Mouse (Mus musculus): Measurements from ENCODE around the gene Emilin2. TPM values are rescaled to one million over a fixed set of nuclear protein-coding genes. Genes with fewer than 3 reads are reported as not detected.

The Emilin2 gene
- polyA plus RNA-seq, 1 experiment, result 10.9 TPM

GRCm38 (mm10) chr17:71301413-71301812, 10.4 kb downstream of the Emilin2 start:
- H3K4me1 ChIP-seq (ENCODE audit: control insufficient read depth, insufficient read depth, low read length), result no peaks in the 10 kb centered on the region
- H3K4me3 ChIP-seq (ENCODE audit: control insufficient read depth, low read depth, low read length), result no peak overlapping the region
- H3K27me3 ChIP-seq (ENCODE audit: control insufficient read depth, insufficient read depth, low read length), result no peaks in the 10 kb centered on the region
- no peak overlapping the region for H3K27ac ChIP-seq (ENCODE audit: control insufficient read depth, insufficient read depth, low read depth, low read length)
- H3K36me3 ChIP-seq (ENCODE audit: control insufficient read depth, insufficient read depth, low read length), result no peaks in the 10 kb centered on the region
- TF ChIP-seq CTCF (IDR thresholded peaks at IDR 0.05; ENCODE audit: control insufficient read depth, insufficient read depth, insufficient replicate concordance, low read depth, low read length) (no peak), POLR2A (IDR thresholded peaks at IDR 0.05; ENCODE audit: control insufficient read depth, low read depth, low read length) (no peak)

- Histone ChIP-seq H3K36me3 (ENCODE audit: control insufficient read depth, insufficient read depth, low read length) (no peaks in the 10 kb centered on the region), H3K4me3 (ENCODE audit: control insufficient read depth, low read depth, low read length) (no peak overlapping the region), H3K27ac (ENCODE audit: control insufficient read depth, insufficient read depth, low read depth, low read length) (no peak overlapping the region), H3K27me3 (ENCODE audit: control insufficient read depth, insufficient read depth, low read length) (no peaks in the 10 kb centered on the region), H3K4me1 (ENCODE audit: control insufficient read depth, insufficient read depth, low read length) (no peaks in the 10 kb centered on the region)
- no peak for TF ChIP-seq CTCF (IDR thresholded peaks at IDR 0.05; ENCODE audit: control insufficient read depth, insufficient read depth, insufficient replicate concordance, low read depth, low read length)
- no peak for TF ChIP-seq POLR2A (IDR thresholded peaks at IDR 0.05; ENCODE audit: control insufficient read depth, low read depth, low read length)
Measured at GRCm38 (mm10) chr17:71300338-71300737, 11.4 kb downstream of the Emilin2 start.

DNA sequence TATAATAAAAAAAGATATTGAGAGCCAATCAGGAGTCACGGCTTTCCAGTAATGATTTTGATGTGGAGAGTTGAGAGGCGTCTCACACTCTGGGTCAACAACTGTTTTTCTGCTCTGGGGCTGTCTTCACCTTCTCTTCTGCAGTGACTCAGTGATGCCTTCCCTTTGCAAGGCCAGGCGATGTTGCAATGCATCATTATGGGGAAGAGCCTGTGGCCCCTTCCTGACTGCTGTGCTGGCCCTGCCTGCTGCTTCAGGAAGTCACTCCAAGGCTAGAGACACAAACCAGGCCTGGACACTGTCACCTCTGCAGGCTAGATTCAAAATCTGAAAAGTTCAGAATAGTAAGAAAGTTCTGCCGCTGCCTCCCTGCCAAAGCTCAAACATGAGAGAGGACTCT, 11.9 kb downstream of the Emilin2 start:
- TF ChIP-seq POLR2A (IDR thresholded peaks at IDR 0.05; ENCODE audit: control insufficient read depth, low read depth, low read length) (no peak), CTCF (IDR thresholded peaks at IDR 0.05; ENCODE audit: control insufficient read depth, insufficient read depth, insufficient replicate concordance, low read depth, low read length) (no peak)
- Histone ChIP-seq H3K4me3 (ENCODE audit: control insufficient read depth, low read depth, low read length) (no peak overlapping the region), H3K36me3 (ENCODE audit: control insufficient read depth, insufficient read depth, low read length) (no peaks in the 10 kb centered on the region), H3K27me3 (ENCODE audit: control insufficient read depth, insufficient read depth, low read length) (no peaks in the 10 kb centered on the region), H3K27ac (ENCODE audit: control insufficient read depth, insufficient read depth, low read depth, low read length) (no peak overlapping the region), H3K4me1 (ENCODE audit: control insufficient read depth, insufficient read depth, low read length) (no peaks in the 10 kb centered on the region)

DNA sequence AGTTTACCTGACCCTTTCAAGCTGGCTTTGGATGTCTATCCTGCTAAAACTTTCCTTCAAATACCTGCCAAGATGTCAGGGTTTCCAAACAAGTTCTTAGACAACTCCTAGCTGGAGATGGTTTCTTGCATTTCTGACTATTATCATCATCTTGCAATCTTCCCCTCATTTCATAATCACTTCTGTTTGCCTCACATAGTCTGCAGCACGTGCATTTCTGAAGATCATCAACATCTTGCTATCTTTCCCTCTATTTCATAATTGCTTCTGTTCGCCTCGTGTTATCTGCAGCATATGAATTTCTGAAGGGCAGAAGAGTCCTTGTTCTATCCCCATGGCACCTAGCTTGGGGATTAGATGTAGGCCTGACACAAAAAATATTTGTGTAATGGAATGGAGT, 17.2 kb downstream of the Emilin2 start:
- no peak for TF ChIP-seq CTCF (IDR thresholded peaks at IDR 0.05; ENCODE audit: control insufficient read depth, insufficient read depth, insufficient replicate concordance, low read depth, low read length)
- no peak for TF ChIP-seq POLR2A (IDR thresholded peaks at IDR 0.05; ENCODE audit: control insufficient read depth, low read depth, low read length)
- Histone ChIP-seq H3K27me3 (ENCODE audit: control insufficient read depth, insufficient read depth, low read length) (no peaks in the 10 kb centered on the region), H3K4me3 (ENCODE audit: control insufficient read depth, low read depth, low read length) (no peak overlapping the region), H3K4me1 (ENCODE audit: control insufficient read depth, insufficient read depth, low read length) (no peaks in the 10 kb centered on the region), H3K36me3 (ENCODE audit: control insufficient read depth, insufficient read depth, low read length) (no peaks in the 10 kb centered on the region), H3K27ac (ENCODE audit: control insufficient read depth, insufficient read depth, low read depth, low read length) (no peak overlapping the region)

DNA sequence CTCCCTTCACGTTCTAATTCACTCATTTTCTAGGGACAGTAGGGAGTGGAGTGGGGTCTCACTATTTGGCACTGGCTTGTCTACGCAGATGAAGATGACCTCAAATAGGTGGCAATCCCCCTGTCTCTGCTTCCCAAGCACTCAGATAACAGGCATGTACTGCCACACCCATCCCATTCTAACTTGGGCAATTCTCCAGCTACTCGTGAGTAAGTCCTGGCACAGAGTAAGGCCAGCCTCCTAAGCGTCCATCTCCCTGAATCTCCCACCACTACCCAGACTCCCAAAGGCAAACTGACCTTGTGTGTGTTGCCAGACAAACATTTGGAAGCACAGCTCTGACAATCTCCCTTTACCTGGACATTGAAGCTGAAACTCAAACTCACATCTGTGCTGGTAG, 18.9 kb downstream of the Emilin2 start:
- TF ChIP-seq CTCF (IDR thresholded peaks at IDR 0.05; ENCODE audit: control insufficient read depth, insufficient read depth, insufficient replicate concordance, low read depth, low read length) (no peak), POLR2A (IDR thresholded peaks at IDR 0.05; ENCODE audit: control insufficient read depth, low read depth, low read length) (no peak)
- Histone ChIP-seq H3K36me3 (ENCODE audit: control insufficient read depth, insufficient read depth, low read length) (no peaks in the 10 kb centered on the region), H3K27ac (ENCODE audit: control insufficient read depth, insufficient read depth, low read depth, low read length) (no peak overlapping the region), H3K4me1 (ENCODE audit: control insufficient read depth, insufficient read depth, low read length) (no peaks in the 10 kb centered on the region), H3K4me3 (ENCODE audit: control insufficient read depth, low read depth, low read length) (no peak overlapping the region), H3K27me3 (ENCODE audit: control insufficient read depth, insufficient read depth, low read length) (no peaks in the 10 kb centered on the region)

- H3K27me3 ChIP-seq (ENCODE audit: control insufficient read depth, insufficient read depth, low read length), result no peaks in the 10 kb centered on the region
- TF ChIP-seq POLR2A (IDR thresholded peaks at IDR 0.05; ENCODE audit: control insufficient read depth, low read depth, low read length) (no peak), CTCF (IDR thresholded peaks at IDR 0.05; ENCODE audit: control insufficient read depth, insufficient read depth, insufficient replicate concordance, low read depth, low read length) (no peak)
- no peak overlapping the region for H3K27ac ChIP-seq (ENCODE audit: control insufficient read depth, insufficient read depth, low read depth, low read length)
Measured at GRCm38 (mm10) chr17:71291897-71292420, 19.8 kb downstream of the Emilin2 start.

GRCm38 (mm10) chr17:71290486-71291410, 21.0 kb downstream of the Emilin2 start:
- H3K4me1 ChIP-seq (ENCODE audit: control insufficient read depth, insufficient read depth, low read length), result no peaks in the 10 kb centered on the region
- H3K27me3 ChIP-seq (ENCODE audit: control insufficient read depth, insufficient read depth, low read length), result no peaks in the 10 kb centered on the region
- H3K4me3 ChIP-seq (ENCODE audit: control insufficient read depth, low read depth, low read length), result no peak overlapping the region
- H3K36me3 ChIP-seq (ENCODE audit: control insufficient read depth, insufficient read depth, low read length), result no peaks in the 10 kb centered on the region
- no peak overlapping the region for H3K27ac ChIP-seq (ENCODE audit: control insufficient read depth, insufficient read depth, low read depth, low read length)
- TF ChIP-seq CTCF (IDR thresholded peaks at IDR 0.05; ENCODE audit: control insufficient read depth, insufficient read depth, insufficient replicate concordance, low read depth, low read length) (no peak), POLR2A (IDR thresholded peaks at IDR 0.05; ENCODE audit: control insufficient read depth, low read depth, low read length) (no peak)

More at GRCm38 (mm10) chr17:71291897-71292420, 19.8 kb downstream of the Emilin2 start:
- H3K4me1 ChIP-seq (ENCODE audit: control insufficient read depth, insufficient read depth, low read length), result no peaks in the 10 kb centered on the region
- no peak overlapping the region for H3K4me3 ChIP-seq (ENCODE audit: control insufficient read depth, low read depth, low read length)
- H3K36me3 ChIP-seq (ENCODE audit: control insufficient read depth, insufficient read depth, low read length), result no peaks in the 10 kb centered on the region

Measured in testis, adult 2 months (tissue).